Mouse (Mus musculus) cerebellum, postnatal 14 days (tissue): ENCODE measurements around the gene Trim58.

Source experiments
- DNase-seq, 2 experiments: peaks; one replicate each; pipeline ENCODE4 v3.0.0; 2021; ENCODE audit warnings: mixed read lengths in 2 of 2

Gene Trim58

DNA sequence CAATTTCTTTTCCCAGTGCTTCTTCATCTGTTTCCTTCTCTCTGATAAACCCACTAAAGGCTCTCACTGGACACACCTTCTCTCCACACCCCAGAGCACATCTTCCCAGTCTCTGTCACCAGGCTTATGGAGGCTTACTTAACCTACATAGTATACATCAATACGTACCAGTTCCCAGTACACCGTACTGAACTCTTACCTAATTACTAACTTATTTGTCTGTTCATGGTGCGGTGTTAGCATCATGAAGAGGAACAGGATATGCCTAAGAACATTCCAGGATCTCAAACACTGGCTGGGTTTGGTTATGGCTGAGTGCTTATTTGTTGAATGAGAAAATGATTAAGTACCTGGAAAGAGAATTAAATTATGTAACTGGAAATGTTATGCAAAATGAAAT lies 14.9 kb downstream of the Trim58 start:
- no peak for DNase-seq

DNA sequence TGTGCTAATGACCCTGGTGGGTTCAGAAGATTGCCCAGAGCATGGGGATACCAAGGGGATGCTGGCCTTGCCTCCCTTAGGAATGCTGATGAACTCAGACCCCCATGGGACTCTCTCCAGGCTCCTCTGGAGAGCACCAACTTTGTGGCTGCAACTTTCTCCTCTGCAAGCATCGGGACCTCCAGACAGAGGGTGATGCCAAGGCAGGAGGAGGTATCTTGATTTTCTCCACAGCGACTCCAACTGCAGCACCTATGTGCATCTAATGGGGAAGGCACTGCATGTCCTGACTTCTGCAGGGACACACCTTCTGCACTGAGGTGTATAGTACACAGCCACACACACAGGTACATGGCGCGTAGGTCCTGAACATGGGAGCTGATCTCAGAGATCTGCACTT lies 18.3 kb downstream of the Trim58 start, which contains the start of gene Olfr322:
Gene Olfr322, plus strand, starts transcription at position 187 of the 400 bp plus-strand sequence.
- no peak for DNase-seq

DNA sequence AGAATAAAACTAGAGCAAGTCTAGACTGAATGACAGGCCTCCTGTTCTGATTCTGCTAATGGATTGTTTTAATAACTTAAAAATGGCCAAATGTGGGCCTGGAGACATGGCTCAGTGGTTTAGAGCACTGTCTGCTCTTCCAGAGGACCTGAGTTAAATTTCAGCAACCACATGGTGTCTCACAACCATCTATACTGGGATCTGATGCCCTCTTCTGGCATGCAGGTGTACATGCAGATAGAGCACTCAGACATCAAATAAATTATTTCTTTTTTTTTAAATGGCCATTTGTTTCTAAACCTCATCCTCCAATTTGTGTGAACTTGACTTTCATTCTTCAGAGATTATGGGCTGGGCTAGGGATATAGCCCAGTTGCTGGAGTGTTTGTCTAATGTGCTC lies 29.0 kb downstream of the Trim58 start:
- DNase-seq, result no peak

DNA sequence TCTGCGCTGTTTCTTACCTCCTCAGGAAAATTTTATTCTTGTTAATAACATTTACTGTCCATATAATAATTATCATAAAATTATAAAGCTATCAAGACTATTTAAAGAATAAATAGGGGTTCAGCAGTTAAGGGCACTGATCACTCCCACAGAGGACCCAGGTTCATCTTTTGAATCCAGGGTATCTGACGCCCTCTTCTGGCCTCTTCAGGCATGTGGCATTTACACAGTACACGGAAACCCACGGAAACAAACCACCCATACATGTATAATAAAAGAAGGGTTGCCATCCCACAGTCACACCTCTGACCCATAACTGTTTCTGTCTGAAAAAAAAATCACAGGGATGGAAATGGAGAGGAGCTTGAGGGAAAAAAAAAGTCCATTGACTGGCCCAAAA lies 31.6 kb downstream of the Trim58 start:
- no peak for DNase-seq

DNA sequence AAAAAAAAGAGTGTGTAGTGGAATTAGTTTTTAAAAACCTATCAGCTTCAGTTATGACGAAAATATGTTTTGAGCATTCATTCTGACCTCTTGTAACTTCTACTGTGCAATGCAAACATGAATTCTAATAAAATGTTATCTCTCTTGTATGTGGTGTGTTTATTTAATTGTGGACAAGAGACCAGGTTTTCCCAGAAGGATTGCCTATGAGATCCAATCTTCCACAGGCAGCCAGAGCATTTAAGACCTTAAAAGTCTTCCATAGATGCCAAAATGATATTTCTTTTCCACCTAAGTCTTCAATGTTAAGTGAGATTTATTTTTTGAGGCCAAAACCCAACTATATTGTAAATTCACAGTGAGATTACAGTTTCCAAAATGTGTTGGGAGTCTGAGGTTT lies 40.5 kb downstream of the Trim58 start, which contains the start of gene Olfr320:
Gene Olfr320, plus strand, starts transcription at position 301 of the 400 bp plus-strand sequence.
- no peak for DNase-seq

DNA sequence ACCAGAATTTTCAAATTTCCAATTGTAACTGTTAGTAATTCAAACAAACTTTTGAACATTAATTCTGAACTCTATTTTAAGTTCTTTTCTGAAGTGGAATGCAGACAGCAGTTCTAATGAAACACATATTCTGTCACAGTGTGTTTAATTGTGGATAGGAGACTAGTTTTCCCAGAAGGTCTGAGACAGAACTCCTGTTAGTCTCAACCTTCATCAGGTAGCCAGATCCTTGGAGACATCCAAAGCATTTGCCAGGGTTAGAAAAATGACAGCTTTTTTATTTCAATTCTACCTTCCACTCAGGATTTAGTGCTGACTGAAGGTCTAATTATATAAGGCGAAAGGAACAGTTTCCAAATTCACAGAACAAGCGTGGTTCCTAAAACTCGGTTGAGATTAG lies 58.6 kb downstream of the Trim58 start, which contains the start of gene Olfr319:
Gene Olfr319, plus strand, starts transcription at position 301 of the 400 bp plus-strand sequence.
- DNase-seq, result no peak
